Mouse (Mus musculus): ENCODE measurements around the gene Kpna3. TPM values are rescaled to one million over a fixed set of nuclear protein-coding genes. Genes with fewer than 3 reads are reported as not detected.
"Not testable (repeated sequence)": the region's sequence is repeated elsewhere in the genome, so short reads cannot be mapped to it uniquely, and the experiment has no call there.

Gene Kpna3
- polyA plus RNA-seq, 1 experiment from 2014 or later = 42.4 TPM

- H3K4me1 ChIP-seq, H3K27ac ChIP-seq, H3K9me3 ChIP-seq: not testable (repeated sequence)
Measured at GRCm38 (mm10) chr14:61427095-61427494, 12.6 kb downstream of the Kpna3 start.

GRCm38 (mm10) chr14:61425080-61425665 lies 14.5 kb downstream of the Kpna3 start:
- no peak for ATAC-seq (ENCODE audit: borderline replicate concordance, extremely low read depth, low FRiP score, low TSS enrichment)
- no peaks in the 10 kb centered on the region for H3K27me3 ChIP-seq
- no peaks in the 10 kb centered on the region for H3K9me3 ChIP-seq
- no peak overlapping the region for H3K4me3 ChIP-seq
- H3K4me2 ChIP-seq = no peak overlapping the region
- H3K27ac ChIP-seq = no peak overlapping the region
- no peak overlapping the region for H3K9ac ChIP-seq
- no peaks in the 10 kb centered on the region for H3K36me3 ChIP-seq
- 95% methylated on average over 2 of the region's 2 CpGs for WGBS
- H3K4me1 ChIP-seq = peaks cover 5% of the 10 kb centered on the region; the same call in 1 of the 2 replicates

More at GRCm38 (mm10) chr14:61427095-61427494, 12.6 kb downstream of the Kpna3 start:
- not testable (repeated sequence) for H3K4me3 ChIP-seq; H3K36me3 ChIP-seq; H3K4me2 ChIP-seq; ATAC-seq (ENCODE audit: borderline replicate concordance, extremely low read depth, low FRiP score, low TSS enrichment); H3K27me3 ChIP-seq; H3K9ac ChIP-seq
- 36% methylated on average over 5 of the region's 8 CpGs for WGBS

- Histone ChIP-seq H3K27ac (no peak overlapping the region), H3K4me1 (0 out of 2 replicates have a peak, but pooled peaks cover 2% of the 10 kb centered on the region), H3K9me3 (no peaks in the 10 kb centered on the region), H3K4me3 (no peak overlapping the region), H3K36me3 (no peaks in the 10 kb centered on the region), H3K27me3 (no peaks in the 10 kb centered on the region), H3K4me2 (no peak overlapping the region), H3K9ac (no peak overlapping the region)
- WGBS = 46% methylated on average over 4 of the region's 4 CpGs
- ATAC-seq (ENCODE audit: borderline replicate concordance, extremely low read depth, low FRiP score, low TSS enrichment) = no peak
Measured at GRCm38 (mm10) chr14:61415719-61416118, 24.0 kb downstream of the Kpna3 start.

GRCm38 (mm10) chr14:61415311-61415710 lies 24.4 kb downstream of the Kpna3 start:
- no peaks in the 10 kb centered on the region for H3K27me3 ChIP-seq
- H3K9me3 ChIP-seq = no peaks in the 10 kb centered on the region
- no peak overlapping the region for H3K9ac ChIP-seq
- H3K27ac ChIP-seq = no peak overlapping the region
- ATAC-seq (ENCODE audit: borderline replicate concordance, extremely low read depth, low FRiP score, low TSS enrichment) = no peak
- no peak overlapping the region for H3K4me2 ChIP-seq
- peaks cover 5% of the 10 kb centered on the region; the same call in 1 of the 2 replicates for H3K4me1 ChIP-seq
- H3K36me3 ChIP-seq = no peaks in the 10 kb centered on the region
- 63% methylated on average over 5 of the region's 5 CpGs for WGBS
- no peak overlapping the region for H3K4me3 ChIP-seq

GRCm38 (mm10) chr14:61414808-61415207 lies 24.9 kb downstream of the Kpna3 start:
- WGBS = 32% methylated on average over 1 of the region's 1 CpGs
- peaks cover 6% of the 10 kb centered on the region; the same call in 1 of the 2 replicates for H3K4me1 ChIP-seq
- no peak for ATAC-seq (ENCODE audit: borderline replicate concordance, extremely low read depth, low FRiP score, low TSS enrichment)
- H3K27me3 ChIP-seq = no peaks in the 10 kb centered on the region
- H3K36me3 ChIP-seq = no peaks in the 10 kb centered on the region
- no peak overlapping the region for H3K4me2 ChIP-seq
- H3K9ac ChIP-seq = no peak overlapping the region
- no peak overlapping the region for H3K4me3 ChIP-seq
- H3K27ac ChIP-seq = no peak overlapping the region
- no peaks in the 10 kb centered on the region for H3K9me3 ChIP-seq

GRCm38 (mm10) chr14:61414199-61414598 lies 25.5 kb downstream of the Kpna3 start:
- Histone ChIP-seq H3K27me3 (no peaks in the 10 kb centered on the region), H3K9ac (no peak overlapping the region), H3K9me3 (no peaks in the 10 kb centered on the region), H3K27ac (no peak overlapping the region), H3K36me3 (no peaks in the 10 kb centered on the region), H3K4me2 (no peak overlapping the region), H3K4me1 (peaks cover 6% of the 10 kb centered on the region; the same call in 1 of the 2 replicates), H3K4me3 (no peak overlapping the region)
- no peak for ATAC-seq (ENCODE audit: borderline replicate concordance, extremely low read depth, low FRiP score, low TSS enrichment)
- 74% methylated on average over 5 of the region's 5 CpGs for WGBS

GRCm38 (mm10) chr14:61413686-61414085 lies 26.0 kb downstream of the Kpna3 start:
- no peak for ATAC-seq (ENCODE audit: borderline replicate concordance, extremely low read depth, low FRiP score, low TSS enrichment)
- 62% methylated on average over 3 of the region's 3 CpGs for WGBS
- peaks cover 6% of the 10 kb centered on the region; the same call in 1 of the 2 replicates for H3K4me1 ChIP-seq

GRCm38 (mm10) chr14:61410020-61410419 lies 29.7 kb downstream of the Kpna3 start:
- no peaks in the 10 kb centered on the region for H3K36me3 ChIP-seq
- no peak overlapping the region for H3K9ac ChIP-seq
- 53% methylated on average over 2 of the region's 2 CpGs for WGBS
- ATAC-seq (ENCODE audit: borderline replicate concordance, extremely low read depth, low FRiP score, low TSS enrichment) = no peak
- no peak overlapping the region for H3K27ac ChIP-seq
- H3K4me3 ChIP-seq = no peak overlapping the region
- no peak overlapping the region for H3K4me2 ChIP-seq
- H3K4me1 ChIP-seq = peaks cover 6% of the 10 kb centered on the region; the same call in 1 of the 2 replicates
- no peaks in the 10 kb centered on the region for H3K27me3 ChIP-seq
- no peaks in the 10 kb centered on the region for H3K9me3 ChIP-seq

More at GRCm38 (mm10) chr14:61413686-61414085, 26.0 kb downstream of the Kpna3 start:
- Histone ChIP-seq H3K4me2 (no peak overlapping the region), H3K9me3 (no peaks in the 10 kb centered on the region), H3K4me3 (no peak overlapping the region), H3K36me3 (no peaks in the 10 kb centered on the region), H3K27me3 (no peaks in the 10 kb centered on the region), H3K27ac (no peak overlapping the region), H3K9ac (no peak overlapping the region)

- Histone ChIP-seq H3K9me3 (no peaks in the 10 kb centered on the region), H3K27me3 (no peaks in the 10 kb centered on the region), H3K4me2 (no peak overlapping the region), H3K9ac (no peak overlapping the region), H3K4me1 (peaks cover 6% of the 10 kb centered on the region; the same call in 1 of the 2 replicates), H3K4me3 (no peak overlapping the region), H3K27ac (no peak overlapping the region), H3K36me3 (no peaks in the 10 kb centered on the region)
- WGBS = 87% methylated on average over 3 of the region's 3 CpGs
- no peak for ATAC-seq (ENCODE audit: borderline replicate concordance, extremely low read depth, low FRiP score, low TSS enrichment)
Measured at GRCm38 (mm10) chr14:61407055-61407454, 32.6 kb downstream of the Kpna3 start.

- Histone ChIP-seq H3K4me1 (peaks cover 3% of the 10 kb centered on the region; the same call in 1 of the 2 replicates), H3K27me3 (no peaks in the 10 kb centered on the region), H3K4me2 (no peak overlapping the region), H3K27ac (no peak overlapping the region), H3K36me3 (peaks cover 4% of the 10 kb centered on the region), H3K9me3 (no peaks in the 10 kb centered on the region), H3K4me3 (no peak overlapping the region), H3K9ac (no peak overlapping the region)
- no peak for ATAC-seq (ENCODE audit: borderline replicate concordance, extremely low read depth, low FRiP score, low TSS enrichment)
Measured at GRCm38 (mm10) chr14:61405761-61406160, 33.9 kb downstream of the Kpna3 start.

- Histone ChIP-seq H3K4me2 (no peak overlapping the region), H3K9ac (no peak overlapping the region), H3K36me3 (peaks cover 7% of the 10 kb centered on the region), H3K4me3 (no peak overlapping the region), H3K4me1 (no peaks in the 10 kb centered on the region; the same call in 1 of the 2 replicates), H3K27me3 (no peaks in the 10 kb centered on the region), H3K27ac (no peak overlapping the region), H3K9me3 (no peaks in the 10 kb centered on the region)
- 84% methylated on average over 3 of the region's 3 CpGs for WGBS
- no peak for ATAC-seq (ENCODE audit: borderline replicate concordance, extremely low read depth, low FRiP score, low TSS enrichment)
Measured at GRCm38 (mm10) chr14:61404941-61405340, 34.7 kb downstream of the Kpna3 start.

- 70% methylated on average over 6 of the region's 6 CpGs for WGBS
Measured at GRCm38 (mm10) chr14:61394745-61395144, 44.9 kb downstream of the Kpna3 start.

More at GRCm38 (mm10) chr14:61394745-61395144, 44.9 kb downstream of the Kpna3 start:
- no peaks in the 10 kb centered on the region for H3K9me3 ChIP-seq
- no peak overlapping the region for H3K4me3 ChIP-seq
- H3K4me2 ChIP-seq = no peak overlapping the region
- no peak overlapping the region for H3K27ac ChIP-seq
- H3K36me3 ChIP-seq = no peaks in the 10 kb centered on the region
- no peak overlapping the region for H3K9ac ChIP-seq
- H3K27me3 ChIP-seq = no peaks in the 10 kb centered on the region
- no peaks in the 10 kb centered on the region for H3K4me1 ChIP-seq
- no peak for ATAC-seq (ENCODE audit: borderline replicate concordance, extremely low read depth, low FRiP score, low TSS enrichment)

Measured in lung, embryonic 15.5 days (tissue).